Mouse (Mus musculus) heart, embryonic 14.5 days (tissue): ENCODE results near the gene Itgb5. TPM values are rescaled to one million over a fixed set of nuclear protein-coding genes. Genes with fewer than 3 reads are reported as not detected.

Experiments used
- ATAC-seq: fragments of 200-750 bp; cut with Nextera tagmentation; 2 replicates; pipeline ENCODE4 v1.8.0; 2017; ENCODE audit warnings: low read depth, moderate TSS enrichment; ENCODE audit not compliant: insufficient number of reproducible peaks, insufficient read depth, low FRiP score
- H3K27ac ChIP-seq, 2 experiments: fragments of 200-500 bp in 1 of 2; fragments of 300-500 bp in 1 of 2; sonication (generic) in 1 of 2; replicated peaks in 1 of 2; 2 replicates each; pipeline ENCODE4 v1.5.1; 2012 to 2014; ENCODE audit warnings: low read depth in 2 of 2, low read length in 2 of 2, control low read depth in 1 of 2, mild to moderate bottlenecking in 1 of 2, mixed read lengths in 1 of 2; ENCODE audit not compliant: control insufficient read depth in 1 of 2, insufficient read depth in 1 of 2
- H3K27me3 ChIP-seq: fragments of 300-500 bp; sonication (generic); 2 replicates; pipeline ENCODE4 v1.6.1; 2014; ENCODE audit warnings: mild to moderate bottlenecking, low read length, control low read depth; ENCODE audit not compliant: control insufficient read depth, insufficient read depth
- H3K36me3 ChIP-seq: fragments of 300-500 bp; sonication (generic); 2 replicates; pipeline ENCODE4 v1.6.1; 2014; ENCODE audit warnings: mild to moderate bottlenecking, control low read depth, low read length, mixed read lengths; ENCODE audit not compliant: control insufficient read depth, insufficient read depth
- H3K4me1 ChIP-seq, 2 experiments: fragments of 200-500 bp in 1 of 2; fragments of 300-500 bp in 1 of 2; sonication (generic) in 1 of 2; 2 replicates each; pipeline ENCODE4 v1.6.1; 2012 to 2014; ENCODE audit warnings: low read length in 2 of 2, control low read depth in 1 of 2, mixed read lengths in 1 of 2; ENCODE audit not compliant: control insufficient read depth in 2 of 2, insufficient read depth in 2 of 2
- H3K4me2 ChIP-seq: fragments of 300-500 bp; sonication (generic); 2 replicates; pipeline ENCODE4 v1.6.1; 2014; ENCODE audit warnings: mild to moderate bottlenecking, low read length
- H3K4me3 ChIP-seq, 2 experiments: fragments of 200-500 bp in 1 of 2; fragments of 300-500 bp in 1 of 2; sonication (generic) in 1 of 2; 2 replicates each; pipeline ENCODE4 v1.5.1; 2012 to 2014; ENCODE audit warnings: low read length in 2 of 2, mild to moderate bottlenecking in 2 of 2, control low read depth in 1 of 2, low read depth in 1 of 2, moderate library complexity in 1 of 2; ENCODE audit not compliant: control insufficient read depth in 1 of 2, insufficient read depth in 1 of 2
- H3K9ac ChIP-seq: fragments of 300-500 bp; sonication (generic); 2 replicates; pipeline ENCODE4 v1.6.1; 2014; ENCODE audit warnings: mild to moderate bottlenecking, low read length
- H3K9me3 ChIP-seq: fragments of 300-500 bp; sonication (generic); 2 replicates; pipeline ENCODE4 v1.6.1; 2016; ENCODE audit warnings: low read length, control low read depth; ENCODE audit not compliant: control insufficient read depth
- WGBS: fragments of 180-500 bp; shearing (Covaris S2); extraction: QIAGEN DNeasy Blood & Tissue Kit; methylation state at CpG from one replicate; pipeline ENCODE4 v1.1.7; 2014; 5-methylcytosine and 5-hydroxymethylcytosine counted together
- polyA plus RNA-seq: library from polyadenylated mRNA; unstranded; fragments of >200 nt; fragmentation: Nextera tagmentation; extraction: Ambion mirVana; gene quantifications from 2 replicates; pipeline ENCODE4 v1.2.1, GENCODE M21; 2014

Itgb5 gene
- polyA plus RNA-seq, 1 experiment from 2014 or later = 96.2 TPM

GRCm38 (mm10) chr16:33936885-33937284 lies 107.4 kb downstream of the Itgb5 start:
- H3K27ac ChIP-seq = peak overlapping the region; percentile 77 to 92
- H3K36me3 ChIP-seq = peaks cover 9% of the 10 kb centered on the region; the same call in 1 of the 2 replicates
- peaks cover 71 to 83% of the 10 kb centered on the region in 2 experiments for H3K4me1 ChIP-seq
- no peaks in the 10 kb centered on the region for H3K27me3 ChIP-seq
- H3K9ac ChIP-seq = no peak overlapping the region; the same call in 1 of the 2 replicates
- H3K4me2 ChIP-seq = no peak overlapping the region
- no peaks in the 10 kb centered on the region for H3K9me3 ChIP-seq
- H3K4me3 ChIP-seq = no peak overlapping the region
- no peak for ATAC-seq
- WGBS = 84% methylated on average over 4 of the region's 4 CpGs

GRCm38 (mm10) chr16:33937567-33937966 lies 108.1 kb downstream of the Itgb5 start:
- H3K4me3 ChIP-seq = no peak overlapping the region
- no peaks in the 10 kb centered on the region for H3K27me3 ChIP-seq
- H3K4me2 ChIP-seq = no peak overlapping the region
- H3K27ac ChIP-seq = peak overlapping the region; percentile 77 to 92
- WGBS = 32% methylated on average over 8 of the region's 8 CpGs
- H3K9me3 ChIP-seq = no peaks in the 10 kb centered on the region
- H3K9ac ChIP-seq = no peak overlapping the region
- H3K4me1 ChIP-seq = peaks cover 74 to 83% of the 10 kb centered on the region in 2 experiments
- peaks cover 7% of the 10 kb centered on the region; the same call in 1 of the 2 replicates for H3K36me3 ChIP-seq
- peak; percentile 78 for ATAC-seq

- Histone ChIP-seq H3K4me2 (no peak overlapping the region), H3K9me3 (no peaks in the 10 kb centered on the region), H3K4me1 (peaks cover 72 to 85% of the 10 kb centered on the region in 2 experiments), H3K36me3 (0 out of 2 replicates have a peak, but pooled peaks cover 2% of the 10 kb centered on the region), H3K4me3 (no peak overlapping the region), H3K27me3 (no peaks in the 10 kb centered on the region), H3K27ac (peak overlapping the region; percentile 77 to 92), H3K9ac (peak overlapping the region; percentile 45)
- no peak for ATAC-seq
- 36% methylated on average over 12 of the region's 12 CpGs for WGBS
Measured at GRCm38 (mm10) chr16:33938311-33939132, 109.1 kb downstream of the Itgb5 start.

GRCm38 (mm10) chr16:33939133-33939531 lies 109.7 kb downstream of the Itgb5 start:
- no peak overlapping the region for H3K4me2 ChIP-seq
- H3K36me3 ChIP-seq = no peaks in the 10 kb centered on the region
- H3K4me1 ChIP-seq = peaks cover 71 to 86% of the 10 kb centered on the region in 2 experiments
- H3K27ac ChIP-seq = peak overlapping the region; percentile 77 to 92
- peak overlapping the region; percentile 45 for H3K9ac ChIP-seq
- no peaks in the 10 kb centered on the region for H3K27me3 ChIP-seq
- 47% methylated on average over 2 of the region's 2 CpGs for WGBS
- H3K4me3 ChIP-seq = no peak overlapping the region
- no peaks in the 10 kb centered on the region for H3K9me3 ChIP-seq
- no peak for ATAC-seq

GRCm38 (mm10) chr16:33939636-33940035 lies 110.2 kb downstream of the Itgb5 start:
- Histone ChIP-seq H3K27me3 (no peaks in the 10 kb centered on the region), H3K9me3 (no peaks in the 10 kb centered on the region), H3K4me1 (peaks cover 68 to 86% of the 10 kb centered on the region in 2 experiments), H3K9ac (peak overlapping the region; percentile 45), H3K4me2 (no peak overlapping the region), H3K27ac (peak overlapping the region; percentile 77 to 92), H3K36me3 (no peaks in the 10 kb centered on the region), H3K4me3 (no peak overlapping the region)
- WGBS = 63% methylated on average over 9 of the region's 9 CpGs
- ATAC-seq = no peak

- H3K4me1 ChIP-seq = peaks cover 72 to 86% of the 10 kb centered on the region in 2 experiments
- peak overlapping the region; percentile 77 to 92 for H3K27ac ChIP-seq
Measured at GRCm38 (mm10) chr16:33940095-33940494, 110.6 kb downstream of the Itgb5 start.

GRCm38 (mm10) chr16:33941271-33941781 lies 111.9 kb downstream of the Itgb5 start:
- peak; percentile 24; the same call in 1 of the 2 replicates for ATAC-seq
- WGBS = 6% methylated on average over 11 of the region's 11 CpGs
- Histone ChIP-seq H3K9ac (peak overlapping the region; percentile 49), H3K27me3 (no peaks in the 10 kb centered on the region), H3K9me3 (no peaks in the 10 kb centered on the region), H3K36me3 (no peaks in the 10 kb centered on the region), H3K4me1 (peaks cover 81 to 93% of the 10 kb centered on the region in 2 experiments), H3K27ac (peak overlapping the region; percentile 75 to 92), H3K4me2 (peak overlapping the region; percentile 34; the same call in 1 of the 2 replicates), H3K4me3 (no peak overlapping the region)

More at GRCm38 (mm10) chr16:33940095-33940494, 110.6 kb downstream of the Itgb5 start:
- Histone ChIP-seq H3K9me3 (no peaks in the 10 kb centered on the region), H3K36me3 (no peaks in the 10 kb centered on the region), H3K27me3 (no peaks in the 10 kb centered on the region), H3K4me2 (no peak overlapping the region), H3K4me3 (no peak overlapping the region), H3K9ac (peak overlapping the region; percentile 45; the same call in 1 of the 2 replicates)
- WGBS = 84% methylated on average over 5 of the region's 5 CpGs
- no peak for ATAC-seq
